Comparison of ENCODE assay signal across 34 mouse cellular contexts in genomic region chr10:55333836-55334235, GRCm38 (mm10).
DNase-seq lines count a peak whose midpoint lies in the region; ATAC-seq and TF ChIP-seq lines count a peak whose summit lies in the region.
"Had no signal": no experiment of that assay in that cellular context is flagged by ENCODE, and none has a peak within 500 bp of the region (broad histone marks: within the 10 kb centered on the region; RNA-seq: fewer than 3 reads in every experiment).

No protein-coding gene starts in this region.

- TF ChIP-seq CTCF in intestine, postnatal 0 days (IDR thresholded peaks at IDR 0.05; ENCODE audit: low read depth), result no peak

- H3K36me3 ChIP-seq in ES-E14 (ENCODE audit: control insufficient read depth, insufficient read depth, low read length, poor library complexity, severe bottlenecking), result no peaks in the 10 kb centered on the region
- no peaks in the 10 kb centered on the region for H3K36me3 ChIP-seq in embryonic facial prominence, embryonic 11.5 days (replicated peaks; ENCODE audit: control insufficient read depth, insufficient read depth, low read depth, low read length)
- no peaks in the 10 kb centered on the region for H3K36me3 ChIP-seq in neural tube, embryonic 15.5 days
- no peaks in the 10 kb centered on the region for H3K36me3 ChIP-seq in intestine, postnatal 0 days (ENCODE audit: control insufficient read depth, insufficient read depth)
- H3K36me3 ChIP-seq: embryonic facial prominence, embryonic 12.5 days; embryonic facial prominence, embryonic 15.5 days; forebrain, embryonic 10.5 days; G1E; kidney, embryonic 15.5 days had no signal

- no peaks in the 10 kb centered on the region for H3K9me3 ChIP-seq in ES-E14 (ENCODE audit: control insufficient read depth, insufficient read depth, low read depth, low read length)
- H3K9me3 ChIP-seq in embryonic facial prominence, embryonic 11.5 days (replicated peaks; ENCODE audit: control insufficient read depth, low read length), result no peaks in the 10 kb centered on the region
- no peaks in the 10 kb centered on the region for H3K9me3 ChIP-seq in neural tube, embryonic 15.5 days (replicated peaks)
- H3K9me3 ChIP-seq in intestine, postnatal 0 days (ENCODE audit: control insufficient read depth), result no peaks in the 10 kb centered on the region
- H3K9me3 ChIP-seq: embryonic facial prominence, embryonic 12.5 days; embryonic facial prominence, embryonic 15.5 days; forebrain, embryonic 10.5 days; forebrain, embryonic 13.5 days; G1E; kidney, embryonic 15.5 days had no signal

- H3K27ac ChIP-seq in ES-E14 (ENCODE audit: insufficient read depth, low read depth, low read length, poor library complexity, severe bottlenecking), result no peak overlapping the region
- no peak overlapping the region for H3K27ac ChIP-seq in embryonic facial prominence, embryonic 11.5 days (replicated peaks; ENCODE audit: low read depth, low read length)
- no peak overlapping the region for H3K27ac ChIP-seq in neural tube, embryonic 15.5 days (replicated peaks)
- H3K27ac ChIP-seq in intestine, postnatal 0 days (ENCODE audit: low read depth, low read length), result no peak overlapping the region
- H3K27ac ChIP-seq: embryonic facial prominence, embryonic 12.5 days; embryonic facial prominence, embryonic 15.5 days; forebrain, embryonic 10.5 days; forebrain, embryonic 13.5 days; hindbrain, embryonic 14.5 days; hindbrain, postnatal 0 days; kidney, embryonic 15.5 days had no signal

- no peak overlapping the region for H3K9ac ChIP-seq in ES-E14 (ENCODE audit: insufficient read depth, low read depth, low read length, poor library complexity, severe bottlenecking)
- H3K9ac ChIP-seq in embryonic facial prominence, embryonic 11.5 days (replicated peaks; ENCODE audit: low read length), result no peak overlapping the region
- no peak overlapping the region for H3K9ac ChIP-seq in neural tube, embryonic 15.5 days (replicated peaks)
- H3K9ac ChIP-seq in intestine, postnatal 0 days (ENCODE audit: low read depth, low read length), result no peak overlapping the region
- H3K9ac ChIP-seq: embryonic facial prominence, embryonic 12.5 days; embryonic facial prominence, embryonic 15.5 days; forebrain, embryonic 13.5 days; hindbrain, embryonic 14.5 days; kidney, embryonic 15.5 days had no signal

- no peak overlapping the region for H3K4me3 ChIP-seq in ES-E14 (ENCODE audit: insufficient read depth in 1 of 2, low read depth in 1 of 2, low read length in 2 of 2, poor library complexity in 1 of 2, severe bottlenecking in 1 of 2)
- no peak overlapping the region for H3K4me3 ChIP-seq in embryonic facial prominence, embryonic 11.5 days (ENCODE audit: low read depth, low read length)
- no peak overlapping the region for H3K4me3 ChIP-seq in neural tube, embryonic 15.5 days (replicated peaks)
- no peak overlapping the region for H3K4me3 ChIP-seq in intestine, postnatal 0 days (ENCODE audit: low read depth, low read length)
- H3K4me3 ChIP-seq: embryonic facial prominence, embryonic 12.5 days; embryonic facial prominence, embryonic 15.5 days; erythroblast, embryonic 14.5 days; forebrain, embryonic 10.5 days; forebrain, embryonic 13.5 days; kidney, embryonic 15.5 days had no signal

- DNase-seq in 3T3-L1 (ENCODE audit: low read depth, low spot score) (peak; percentile 78), ES-E14 (ENCODE audit: low read depth, low spot score) (no peak), R1 (ENCODE audit: low read depth, low spot score) (peak; percentile 9)
- DNase-seq in embryonic facial prominence, embryonic 11.5 days (ENCODE audit: low spot score), result peak; percentile 7
- DNase-seq in heart, postnatal 10 days, result no peak
- DNase-seq: adrenal gland, adult 8-10 months; adrenal gland, postnatal 36 days; B cell, adult 2 months; cerebellum, adult 11 months; cerebellum, adult 8-10 months; cerebellum, postnatal 10 days; cerebellum, postnatal 36 days; embryo, embryonic 11 days; gastrocnemius, postnatal 10 days; gastrocnemius, postnatal 36 days; heart, postnatal 4 days; kidney, adult 8-10 months had no signal

- intact Hi-C loops in heart, postnatal 10 days (cut with DNase I), result no loop called here

- H3K4me2 ChIP-seq in embryonic facial prominence, embryonic 11.5 days (ENCODE audit: low read depth, low read length), result no peak overlapping the region
- H3K4me2 ChIP-seq in neural tube, embryonic 15.5 days, result no peak overlapping the region
- H3K4me2 ChIP-seq in intestine, postnatal 0 days (replicated peaks; ENCODE audit: low read depth), result no peak overlapping the region
- H3K4me2 ChIP-seq: embryonic facial prominence, embryonic 12.5 days; embryonic facial prominence, embryonic 15.5 days; forebrain, embryonic 13.5 days; heart, embryonic 11.5 days; hindbrain, embryonic 14.5 days; kidney, embryonic 15.5 days had no signal

- H3K27me3 ChIP-seq in embryonic facial prominence, embryonic 11.5 days (ENCODE audit: control insufficient read depth, insufficient read depth, low read length), result no peaks in the 10 kb centered on the region
- no peaks in the 10 kb centered on the region for H3K27me3 ChIP-seq in neural tube, embryonic 15.5 days (replicated peaks)
- no peaks in the 10 kb centered on the region for H3K27me3 ChIP-seq in intestine, postnatal 0 days (replicated peaks; ENCODE audit: control insufficient read depth, insufficient read depth, low read length)
- H3K27me3 ChIP-seq: CH12.LX; embryonic facial prominence, embryonic 12.5 days; embryonic facial prominence, embryonic 15.5 days; forebrain, embryonic 13.5 days; kidney, embryonic 15.5 days had no signal

- 67% methylated on average over 2 of the region's 2 CpGs for WGBS in embryonic facial prominence, embryonic 11.5 days
- 98% methylated on average over 2 of the region's 2 CpGs for WGBS in neural tube, embryonic 15.5 days
- WGBS in intestine, postnatal 0 days, result 90% methylated on average over 2 of the region's 2 CpGs

- ATAC-seq in embryonic facial prominence, embryonic 11.5 days (replicated peaks; ENCODE audit: insufficient number of reproducible peaks, low FRiP score, low TSS enrichment, low read depth), result no peak
- no peak for ATAC-seq in neural tube, embryonic 15.5 days (ENCODE audit: low FRiP score)
- no peak for ATAC-seq in activated CD4-positive, CD25-positive, alpha-beta regulatory T cell, adult 4 months
- no peak for ATAC-seq in intestine, postnatal 0 days
- ATAC-seq: forebrain, embryonic 13.5 days; forebrain, embryonic 16.5 days; hindbrain, postnatal 0 days; inflammation-experienced regulatory T-cells, adult 6 months; intestine, embryonic 16.5 days had no signal

- no peaks in the 10 kb centered on the region for H3K4me1 ChIP-seq in ES-E14 (ENCODE audit: control insufficient read depth in 2 of 2, insufficient read depth in 2 of 2, low read length in 2 of 2, poor library complexity in 1 of 2)
- H3K4me1 ChIP-seq in embryonic facial prominence, embryonic 11.5 days (ENCODE audit: control insufficient read depth, insufficient read depth, low read length), result no peaks in the 10 kb centered on the region
- H3K4me1 ChIP-seq in neural tube, embryonic 15.5 days, result no peaks in the 10 kb centered on the region
- no peaks in the 10 kb centered on the region for H3K4me1 ChIP-seq in intestine, postnatal 0 days (replicated peaks; ENCODE audit: control insufficient read depth, insufficient read depth, low read length)
- H3K4me1 ChIP-seq: embryonic facial prominence, embryonic 12.5 days; embryonic facial prominence, embryonic 15.5 days; forebrain, embryonic 10.5 days; forebrain, embryonic 13.5 days; kidney, embryonic 15.5 days had no signal

- in situ Hi-C loops in ES-E14 (cut with MboI; ENCODE audit: low sequenced_read_pairs in 2 of 2, unreplicated experiment in 2 of 2), result no loop called here

TF ChIP-seq in ES-E14, 5 proteins besides CTCF, POLR2A, EP300 and RAD21:
- TF ChIP-seq CHD2 (IDR thresholded peaks at IDR 0.05; ENCODE audit: low read depth, low read length) (no peak), ZNF384 (IDR thresholded peaks at IDR 0.05; ENCODE audit: low read depth, low read length) (no peak), MAFK (IDR thresholded peaks at IDR 0.05; ENCODE audit: insufficient read depth, low read depth, low read length) (peak; percentile 48; the same call in 1 of the 2 replicates), HCFC1 (IDR thresholded peaks at IDR 0.05; ENCODE audit: borderline replicate concordance, insufficient read depth, low read length) (no peak), ZC3H11A (IDR thresholded peaks at IDR 0.05; ENCODE audit: borderline replicate concordance, low read depth, low read length) (no peak)

Comparison
In these comparisons a context has a peak if more than half of its experiments do, and no peak if none do; other contexts are left out.
1. DNase-seq: peak in 3T3-L1 (single experiment), R1 (single experiment) and embryonic facial prominence, embryonic 11.5 days (single experiment); none in ES-E14 (single experiment) and heart, postnatal 10 days (0 of 2).